Comparison of ENCODE assay signal across 8 mouse cellular contexts in genomic region chr5:64852656-64853398, GRCm38 (mm10). TPM values are rescaled to one million over a fixed set of nuclear protein-coding genes. Genes with fewer than 3 reads are reported as not detected.
A peak's percentile ranks its signal among the peaks of the same experiment; 100 is the strongest.
DNase-seq lines count a peak whose midpoint lies in the region; ATAC-seq and TF ChIP-seq lines count a peak whose summit lies in the region.

No protein-coding gene starts in this region.

- peak overlapping the region; percentile 57; the same call in 1 of the 2 replicates for H3K27ac ChIP-seq in forebrain, embryonic 14.5 days (ENCODE audit: low read depth, low read length)
- no peak overlapping the region for H3K27ac ChIP-seq in forebrain, embryonic 12.5 days
- H3K27ac ChIP-seq in thymus, adult 2 months (ENCODE audit: control insufficient read depth, insufficient read depth, low read length), result peak overlapping the region; percentile 57; the same call in 1 of the 2 replicates
- peak overlapping the region; percentile 42; the same call in 1 of the 2 replicates for H3K27ac ChIP-seq in kidney, embryonic 14.5 days (ENCODE audit: low read depth, low read length)
- H3K27ac ChIP-seq in stomach, embryonic 16.5 days (ENCODE audit: low read length), result peak overlapping the region; percentile 88

- no peak for TF ChIP-seq POLR2A in thymus, adult 2 months (IDR thresholded peaks at IDR 0.05; ENCODE audit: control insufficient read depth, extremely low read depth, insufficient read depth, low read length, poor library complexity)

- intact Hi-C loops in gastrocnemius, postnatal 36 days (cut with DNase I), result no loop called here

- no peak overlapping the region for H3K4me2 ChIP-seq in forebrain, embryonic 14.5 days (ENCODE audit: low read length)
- no peak overlapping the region for H3K4me2 ChIP-seq in forebrain, embryonic 12.5 days
- H3K4me2 ChIP-seq in kidney, embryonic 14.5 days (replicated peaks; ENCODE audit: low read depth, low read length), result no peak overlapping the region
- H3K4me2 ChIP-seq in stomach, embryonic 16.5 days (ENCODE audit: low read depth, low read length), result no peak overlapping the region

- ATAC-seq in forebrain, embryonic 14.5 days, result peak; percentile 72
- ATAC-seq in forebrain, embryonic 12.5 days (ENCODE audit: low FRiP score), result no peak
- peak; percentile 64; the same call in 1 of the 2 replicates for ATAC-seq in kidney, embryonic 14.5 days (ENCODE audit: low FRiP score, low TSS enrichment)
- ATAC-seq in stomach, embryonic 16.5 days (ENCODE audit: insufficient read depth, low FRiP score), result peak; percentile 63; the same call in 1 of the 2 replicates

- H3K4me1 ChIP-seq in forebrain, embryonic 14.5 days (ENCODE audit: control insufficient read depth, insufficient read depth, low read length), result no peaks in the 10 kb centered on the region
- H3K4me1 ChIP-seq in forebrain, embryonic 12.5 days, result peaks cover 5% of the 10 kb centered on the region; the same call in 1 of the 2 replicates
- peaks cover 14% of the 10 kb centered on the region for H3K4me1 ChIP-seq in thymus, adult 2 months (replicated peaks; ENCODE audit: control insufficient read depth, insufficient read depth, low read length)
- peaks cover 8% of the 10 kb centered on the region for H3K4me1 ChIP-seq in kidney, embryonic 14.5 days (ENCODE audit: control insufficient read depth, insufficient read depth, low read length)
- peaks cover 11% of the 10 kb centered on the region for H3K4me1 ChIP-seq in stomach, embryonic 16.5 days (ENCODE audit: control insufficient read depth, insufficient read depth, low read length)

- no peak overlapping the region for H3K9ac ChIP-seq in forebrain, embryonic 14.5 days (ENCODE audit: low read length)
- no peak overlapping the region for H3K9ac ChIP-seq in forebrain, embryonic 12.5 days
- H3K9ac ChIP-seq in kidney, embryonic 14.5 days (ENCODE audit: low read depth, low read length), result no peak overlapping the region
- H3K9ac ChIP-seq in stomach, embryonic 16.5 days (ENCODE audit: low read length), result no peak overlapping the region; the same call in 1 of the 2 replicates

- 0 out of 2 replicates have a peak, but pooled peaks cover 6% of the 10 kb centered on the region for H3K9me3 ChIP-seq in forebrain, embryonic 14.5 days (replicated peaks; ENCODE audit: control insufficient read depth, low read length)
- 0 out of 2 replicates have a peak, but pooled peaks cover 5% of the 10 kb centered on the region for H3K9me3 ChIP-seq in forebrain, embryonic 12.5 days
- peaks cover 10% of the 10 kb centered on the region for H3K9me3 ChIP-seq in kidney, embryonic 14.5 days (ENCODE audit: control insufficient read depth, low read length)
- peaks cover 6% of the 10 kb centered on the region; the same call in 1 of the 2 replicates for H3K9me3 ChIP-seq in stomach, embryonic 16.5 days (replicated peaks; ENCODE audit: control insufficient read depth, low read length)

- no peaks in the 10 kb centered on the region for H3K36me3 ChIP-seq in forebrain, embryonic 14.5 days (ENCODE audit: control insufficient read depth, insufficient read depth, low read length)
- H3K36me3 ChIP-seq in forebrain, embryonic 12.5 days (replicated peaks), result no peaks in the 10 kb centered on the region
- H3K36me3 ChIP-seq in thymus, adult 2 months (ENCODE audit: control insufficient read depth, insufficient read depth, low read length), result no peaks in the 10 kb centered on the region
- no peaks in the 10 kb centered on the region for H3K36me3 ChIP-seq in kidney, embryonic 14.5 days (ENCODE audit: control insufficient read depth, insufficient read depth, low read length)
- H3K36me3 ChIP-seq in stomach, embryonic 16.5 days (ENCODE audit: control insufficient read depth, insufficient read depth, low read length), result no peaks in the 10 kb centered on the region

- H3K27me3 ChIP-seq in forebrain, embryonic 14.5 days (replicated peaks; ENCODE audit: control insufficient read depth, insufficient read depth, low read length), result no peaks in the 10 kb centered on the region
- H3K27me3 ChIP-seq in forebrain, embryonic 12.5 days, result no peaks in the 10 kb centered on the region
- no peaks in the 10 kb centered on the region for H3K27me3 ChIP-seq in thymus, adult 2 months (ENCODE audit: control insufficient read depth, insufficient read depth, low read length)
- H3K27me3 ChIP-seq in kidney, embryonic 14.5 days (ENCODE audit: control insufficient read depth, insufficient read depth, low read length), result no peaks in the 10 kb centered on the region
- H3K27me3 ChIP-seq in stomach, embryonic 16.5 days (ENCODE audit: control insufficient read depth, insufficient read depth, low read length), result no peaks in the 10 kb centered on the region

- H3K4me3 ChIP-seq in forebrain, embryonic 14.5 days (ENCODE audit: low read depth, low read length), result no peak overlapping the region
- H3K4me3 ChIP-seq in forebrain, embryonic 12.5 days (replicated peaks), result no peak overlapping the region
- H3K4me3 ChIP-seq in thymus, adult 2 months (ENCODE audit: control insufficient read depth, insufficient read depth, low read length), result no peak overlapping the region
- no peak overlapping the region for H3K4me3 ChIP-seq in kidney, embryonic 14.5 days (ENCODE audit: low read length)
- H3K4me3 ChIP-seq in stomach, embryonic 16.5 days (replicated peaks; ENCODE audit: low read length), result no peak overlapping the region

- TF ChIP-seq CTCF in thymus, adult 2 months (IDR thresholded peaks at IDR 0.05; ENCODE audit: borderline replicate concordance, control insufficient read depth, extremely low read depth, insufficient read depth, low read length, poor library complexity), result no peak

- WGBS in forebrain, embryonic 14.5 days, result 51% methylated on average over 5 of the region's 5 CpGs
- 59% methylated on average over 5 of the region's 5 CpGs for WGBS in forebrain, embryonic 12.5 days
- WGBS in thymus, adult 2 months, result 34% methylated on average over 5 of the region's 5 CpGs
- WGBS in kidney, embryonic 14.5 days, result 39% methylated on average over 5 of the region's 5 CpGs
- WGBS in stomach, embryonic 16.5 days, result 17% methylated on average over 5 of the region's 5 CpGs

- DNase-seq in forebrain, embryonic 14.5 days (ENCODE audit: low spot score), result peak; percentile 82
- no peak for DNase-seq in thymus, adult 2 months
- no peak for DNase-seq in thymus, postnatal 25 days
- no peak for DNase-seq in gastrocnemius, postnatal 36 days
- DNase-seq in right cerebral cortex, postnatal 4 days, result no peak

RNA-seq across cellular contexts. Expression of gene Klf3, which starts 49.6 kb away (rescaled TPM):
- polyA plus RNA-seq in forebrain, embryonic 14.5 days (2014; fragmentation: Nextera tagmentation; extraction: Ambion mirVana), result 19.3 and 24.3 TPM in 2 replicates
- 32.5 and 33.6 TPM in 2 replicates for polyA plus RNA-seq in forebrain, embryonic 12.5 days (2016; fragmentation: Nextera tagmentation; extraction: Ambion mirVana)
- 175 and 197 TPM in 2 replicates for polyA plus RNA-seq in thymus, adult 2 months (2012; rRNA removed)
- 45.1 and 78.4 TPM in 2 replicates for polyA plus RNA-seq in kidney, embryonic 14.5 days (2014; fragmentation: Nextera tagmentation; extraction: Ambion mirVana)
- polyA plus RNA-seq in stomach, embryonic 16.5 days (2015; fragmentation: Nextera tagmentation; extraction: Ambion mirVana), result 63.7 and 66.8 TPM in 2 replicates
- total RNA-seq in gastrocnemius, postnatal 36 days (2021), result 10 to 100 TPM; 16.4 to 18.0 TPM
